ENCODE assay signal across 9 mouse cellular contexts in genomic region chr17:64716318-64716717, GRCm38 (mm10).
DNase-seq lines count a peak whose midpoint lies in the region; ATAC-seq and TF ChIP-seq lines count a peak whose summit lies in the region.
"Had no signal": no experiment of that assay in that cellular context is flagged by ENCODE, and none has a peak within 500 bp of the region (broad histone marks: within the 10 kb centered on the region; RNA-seq: fewer than 3 reads in every experiment).

No protein-coding gene starts in this region.

- no peak overlapping the region for H3K9ac ChIP-seq in kidney, embryonic 14.5 days (ENCODE audit: low read depth, low read length)
- no peak overlapping the region for H3K9ac ChIP-seq in heart, embryonic 16.5 days (ENCODE audit: low read length)
- H3K9ac ChIP-seq in lung, postnatal 0 days (replicated peaks; ENCODE audit: low read depth): no peak overlapping the region
- no peak overlapping the region for H3K9ac ChIP-seq in intestine, embryonic 15.5 days

- 86% methylated on average over 4 of the region's 4 CpGs for WGBS in kidney, embryonic 14.5 days
- 42% methylated on average over 4 of the region's 4 CpGs for WGBS in heart, embryonic 16.5 days
- 54% methylated on average over 4 of the region's 4 CpGs for WGBS in lung, postnatal 0 days
- WGBS in intestine, embryonic 15.5 days: 84% methylated on average over 4 of the region's 4 CpGs

- DNase-seq in kidney, adult 11 months: peak; percentile 26
- DNase-seq in adrenal gland, postnatal 36 days: peak; percentile 22 to 30
- peak; percentile 62 to 73 for DNase-seq in cerebellum, postnatal 36 days
- DNase-seq in lung, postnatal 0 days (ENCODE audit: low spot score): peak; percentile 76
- DNase-seq in left cerebral cortex, adult 8-10 months (ENCODE audit: low spot score in 2 of 2): no peak

- H3K27me3 ChIP-seq in kidney, embryonic 14.5 days (ENCODE audit: control insufficient read depth, insufficient read depth, low read length): no peaks in the 10 kb centered on the region
- no peaks in the 10 kb centered on the region for H3K27me3 ChIP-seq in heart, embryonic 16.5 days (ENCODE audit: control insufficient read depth, insufficient read depth, low read length)
- H3K27me3 ChIP-seq in lung, postnatal 0 days (replicated peaks; ENCODE audit: insufficient read depth, low read length): no peaks in the 10 kb centered on the region
- H3K27me3 ChIP-seq in intestine, embryonic 15.5 days (replicated peaks): no peaks in the 10 kb centered on the region

- no peak overlapping the region for H3K4me3 ChIP-seq in kidney, embryonic 14.5 days (ENCODE audit: low read length)
- H3K4me3 ChIP-seq in heart, embryonic 16.5 days (ENCODE audit: low read length): no peak overlapping the region
- no peak overlapping the region for H3K4me3 ChIP-seq in lung, postnatal 0 days (ENCODE audit: low read depth, low read length)
- no peak overlapping the region for H3K4me3 ChIP-seq in intestine, embryonic 15.5 days (replicated peaks)

- no peak overlapping the region for H3K4me2 ChIP-seq in kidney, embryonic 14.5 days (replicated peaks; ENCODE audit: low read depth, low read length)
- no peak overlapping the region for H3K4me2 ChIP-seq in heart, embryonic 16.5 days (ENCODE audit: low read depth, low read length)
- H3K4me2 ChIP-seq in lung, postnatal 0 days (replicated peaks; ENCODE audit: low read depth, low read length): no peak overlapping the region
- H3K4me2 ChIP-seq in intestine, embryonic 15.5 days (replicated peaks): no peak overlapping the region

- no peaks in the 10 kb centered on the region for H3K4me1 ChIP-seq in kidney, embryonic 14.5 days (ENCODE audit: control insufficient read depth, insufficient read depth, low read length)
- H3K4me1 ChIP-seq in heart, embryonic 16.5 days (ENCODE audit: control insufficient read depth, insufficient read depth, low read length): peaks cover 6% of the 10 kb centered on the region
- no peaks in the 10 kb centered on the region for H3K4me1 ChIP-seq in lung, postnatal 0 days (ENCODE audit: insufficient read depth, low read depth, low read length)
- H3K4me1 ChIP-seq in intestine, embryonic 15.5 days (replicated peaks): no peaks in the 10 kb centered on the region

- no peak overlapping the region for H3K27ac ChIP-seq in kidney, embryonic 14.5 days (ENCODE audit: low read depth, low read length)
- H3K27ac ChIP-seq in heart, embryonic 16.5 days (ENCODE audit: low read length): peak overlapping the region; percentile 65
- H3K27ac ChIP-seq in lung, postnatal 0 days (ENCODE audit: low read length): peak overlapping the region; percentile 15; the same call in 1 of the 2 replicates
- no peak overlapping the region for H3K27ac ChIP-seq in intestine, embryonic 15.5 days

- no peak for TF ChIP-seq EP300 in lung, postnatal 0 days (IDR thresholded peaks at IDR 0.05)

- no peaks in the 10 kb centered on the region for H3K9me3 ChIP-seq in kidney, embryonic 14.5 days (ENCODE audit: control insufficient read depth, low read length)
- H3K9me3 ChIP-seq in heart, embryonic 16.5 days (replicated peaks; ENCODE audit: control insufficient read depth, low read length): no peaks in the 10 kb centered on the region
- no peaks in the 10 kb centered on the region for H3K9me3 ChIP-seq in lung, postnatal 0 days (ENCODE audit: low read length)
- no peaks in the 10 kb centered on the region for H3K9me3 ChIP-seq in intestine, embryonic 15.5 days

- TF ChIP-seq CTCF in lung, postnatal 0 days (IDR thresholded peaks at IDR 0.05): no peak

- no peak for ATAC-seq in kidney, embryonic 14.5 days (ENCODE audit: low FRiP score, low TSS enrichment)
- ATAC-seq in heart, embryonic 16.5 days (replicated peaks; ENCODE audit: extremely low read depth, insufficient read depth, low FRiP score): peak; percentile 78
- peak; percentile 65 for ATAC-seq in lung, postnatal 0 days
- ATAC-seq in intestine, embryonic 15.5 days: no peak

- peaks cover 26% of the 10 kb centered on the region for H3K36me3 ChIP-seq in kidney, embryonic 14.5 days (ENCODE audit: control insufficient read depth, insufficient read depth, low read length)
- 0 out of 2 replicates have a peak, but pooled peaks cover 8% of the 10 kb centered on the region for H3K36me3 ChIP-seq in heart, embryonic 16.5 days (ENCODE audit: control insufficient read depth, insufficient read depth)
- peaks cover 19% of the 10 kb centered on the region; the same call in 1 of the 2 replicates for H3K36me3 ChIP-seq in lung, postnatal 0 days (ENCODE audit: insufficient read depth, low read length)
- 0 out of 2 replicates have a peak, but pooled peaks cover 2% of the 10 kb centered on the region for H3K36me3 ChIP-seq in intestine, embryonic 15.5 days
- H3K36me3 ChIP-seq: G1E had no signal

Comparison
In these comparisons a context has a peak if more than half of its experiments do, and no peak if none do; other contexts are left out.
1. DNase-seq: peak in kidney, adult 11 months (single experiment), adrenal gland, postnatal 36 days (2 of 2), cerebellum, postnatal 36 days (2 of 2) and lung, postnatal 0 days (single experiment); none in left cerebral cortex, adult 8-10 months (0 of 2).
2. ATAC-seq: peak in heart, embryonic 16.5 days (single experiment) and lung, postnatal 0 days (single experiment); none in kidney, embryonic 14.5 days (single experiment) and intestine, embryonic 15.5 days (single experiment).
3. H3K27ac ChIP-seq: peak in heart, embryonic 16.5 days (single experiment) and lung, postnatal 0 days (single experiment); none in kidney, embryonic 14.5 days (single experiment) and intestine, embryonic 15.5 days (single experiment).